Mouse (Mus musculus) left cerebral cortex, postnatal 4 days (tissue): Measurements from ENCODE around the gene Banf2. TPM values are rescaled to one million over a fixed set of nuclear protein-coding genes. Genes with fewer than 3 reads are reported as not detected.
A peak's percentile ranks its signal among the peaks of the same experiment; 100 is the strongest.

ENCODE experiments used
- DNase-seq: peaks from one replicate; pipeline ENCODE4 v3.0.0-alpha.2; 2022
- intact Hi-C: fragments of 180-260 bp; cut with DNase I; formaldehyde crosslinking; loops from one replicate; pipeline ENCODE4 v1.15.1; 2025
- total RNA-seq, 2 experiments: library from RNA; stranded (reverse); gene quantifications; 2 replicates each; pipeline ENCODE4 v1.2.3; 2021

Gene Banf2
- total RNA-seq, 2 experiments from 2014 or later, result not detected

DNA sequence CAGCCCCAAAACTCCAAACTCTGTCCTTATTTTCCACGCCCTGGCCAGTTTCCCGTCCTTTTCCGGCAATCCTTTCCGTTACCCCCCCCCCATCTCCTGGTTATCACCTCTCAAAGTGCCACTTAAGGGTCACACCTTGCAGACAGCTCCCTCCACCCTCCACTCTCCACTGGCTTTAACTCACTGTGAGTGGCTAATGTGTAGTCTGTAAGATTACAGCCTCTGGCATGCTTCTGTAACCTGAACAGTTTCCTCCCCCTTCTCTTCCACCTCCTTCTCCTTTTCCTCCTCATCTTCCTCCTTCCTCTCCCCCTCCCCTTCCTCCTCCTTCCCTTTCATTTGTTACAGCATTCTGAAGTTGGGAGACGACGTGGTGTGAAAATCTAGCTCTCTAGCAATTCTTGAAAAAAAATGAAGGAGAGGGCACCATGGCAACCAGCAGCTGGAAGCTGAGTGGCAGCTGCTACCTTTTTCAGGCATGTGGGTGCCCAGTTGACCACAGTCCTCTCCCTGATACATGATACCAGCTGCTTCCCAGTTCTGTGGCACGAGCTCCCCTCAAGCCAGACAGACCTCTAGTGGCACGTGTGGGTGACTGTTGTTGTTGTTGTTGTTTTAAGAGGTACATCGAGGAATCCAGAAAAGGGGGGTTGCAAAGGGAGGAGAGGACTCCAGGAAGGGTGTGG, 55.2 kb downstream of the Banf2 start:
- no peak for DNase-seq
- intact Hi-C loops, result no loop called here

DNA sequence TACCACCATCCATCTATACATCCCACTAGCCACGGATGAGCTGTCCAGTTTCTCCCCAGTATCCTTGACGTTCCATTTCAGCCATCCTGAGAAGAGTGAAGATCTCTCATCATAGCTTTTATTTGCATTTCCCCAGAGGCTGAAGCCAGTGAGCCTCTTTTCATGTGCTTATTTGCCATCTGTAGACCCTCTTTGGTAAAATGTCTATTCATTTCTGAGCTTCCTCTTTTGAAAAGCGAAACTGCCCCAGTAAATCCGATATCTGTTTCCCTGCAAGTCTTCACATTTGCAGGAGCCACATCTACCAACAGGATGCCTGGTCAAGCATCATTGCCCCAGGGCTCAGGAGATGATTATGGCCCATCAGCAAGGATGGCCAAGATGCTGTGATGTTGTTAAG, 59.9 kb downstream of the Banf2 start:
- DNase-seq, result no peak
- intact Hi-C loops, result no loop called here

DNA sequence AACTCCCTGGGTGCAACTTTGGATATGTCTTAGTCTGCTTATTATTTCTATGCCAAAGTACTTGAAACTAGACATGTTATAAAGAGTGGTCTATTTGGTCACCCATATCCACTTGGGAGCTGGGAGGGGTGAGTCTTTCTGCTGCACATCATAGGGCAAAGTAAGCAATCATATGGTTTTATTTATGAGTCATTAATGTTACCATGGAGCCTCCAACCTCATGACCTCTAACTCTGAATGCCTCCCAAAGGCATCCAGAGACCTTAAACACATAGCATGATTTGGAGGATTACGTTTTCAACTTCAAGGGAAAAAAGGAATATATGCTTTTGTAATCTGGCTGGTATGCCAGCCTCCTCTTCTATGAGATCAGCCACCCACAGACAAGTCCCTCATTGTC, 61.9 kb downstream of the Banf2 start:
- intact Hi-C loops, result no loop called here
- DNase-seq, result no peak

DNA sequence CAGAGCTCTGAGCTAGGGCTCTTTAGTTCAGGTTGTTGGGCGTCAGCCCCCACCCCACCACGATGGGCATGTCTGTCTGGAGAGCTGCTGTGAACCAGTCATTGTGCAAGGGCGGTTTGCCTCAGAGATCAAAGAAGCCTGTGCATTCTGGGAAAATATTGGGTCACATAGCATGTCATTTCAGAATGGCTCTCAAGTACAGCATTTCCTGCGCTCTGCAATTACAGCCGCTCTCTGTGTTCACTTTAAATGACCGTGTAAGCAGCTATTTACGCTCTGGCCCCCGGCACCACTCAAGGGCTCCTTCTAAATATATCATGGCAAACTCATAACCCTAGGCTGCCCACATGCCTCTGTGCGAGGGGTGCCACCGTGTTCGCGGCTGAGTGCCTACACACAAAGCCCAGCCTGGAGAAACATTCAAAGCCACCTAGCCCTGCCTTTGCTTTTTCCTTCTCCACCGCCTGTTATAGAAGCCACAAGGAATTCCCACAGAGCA, 68.7 kb downstream of the Banf2 start:
- DNase-seq, result no peak
- intact Hi-C loops, result no loop called here

DNA sequence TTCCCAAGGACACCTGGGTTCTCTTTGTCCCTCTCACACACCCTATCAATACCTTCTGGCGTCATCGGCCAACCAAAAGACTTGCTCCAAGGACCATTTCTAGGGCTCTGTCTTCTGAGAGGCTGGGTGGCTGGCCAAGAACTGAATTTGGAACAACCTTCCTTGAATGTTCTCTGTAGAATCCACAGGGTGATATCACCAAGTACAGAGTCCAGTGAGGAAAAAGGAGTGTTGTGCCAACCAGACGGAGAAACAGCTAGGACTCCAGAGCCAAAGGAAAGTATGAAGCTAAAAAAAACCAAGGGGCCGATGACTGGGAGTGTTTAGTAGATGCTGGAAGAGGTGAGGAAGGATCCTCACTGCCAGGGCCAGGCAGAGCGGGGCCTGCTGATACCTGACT, 74.5 kb downstream of the Banf2 start:
- no peak for DNase-seq
- intact Hi-C loops, result no loop called here

DNA sequence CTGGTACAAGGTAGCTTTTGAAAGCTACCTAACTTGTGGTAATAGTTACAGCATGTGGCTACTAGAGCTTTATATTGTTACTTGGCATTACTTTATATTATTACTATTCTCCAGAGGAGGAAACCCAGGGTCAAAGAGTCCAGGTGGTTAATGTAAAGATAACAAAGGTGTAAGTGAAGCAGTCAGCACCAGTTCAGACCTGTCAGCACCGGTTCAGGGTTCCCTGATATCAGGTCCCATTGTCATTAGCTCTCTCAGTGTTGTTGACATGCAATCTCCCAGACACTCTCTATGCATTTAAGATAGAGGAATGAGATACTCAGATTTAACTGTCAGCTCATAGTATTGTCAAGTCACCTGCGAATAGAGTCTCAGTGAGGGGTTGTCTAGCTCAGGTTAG, 75.0 kb downstream of the Banf2 start:
- intact Hi-C loops, result no loop called here
- DNase-seq, result no peak

DNA sequence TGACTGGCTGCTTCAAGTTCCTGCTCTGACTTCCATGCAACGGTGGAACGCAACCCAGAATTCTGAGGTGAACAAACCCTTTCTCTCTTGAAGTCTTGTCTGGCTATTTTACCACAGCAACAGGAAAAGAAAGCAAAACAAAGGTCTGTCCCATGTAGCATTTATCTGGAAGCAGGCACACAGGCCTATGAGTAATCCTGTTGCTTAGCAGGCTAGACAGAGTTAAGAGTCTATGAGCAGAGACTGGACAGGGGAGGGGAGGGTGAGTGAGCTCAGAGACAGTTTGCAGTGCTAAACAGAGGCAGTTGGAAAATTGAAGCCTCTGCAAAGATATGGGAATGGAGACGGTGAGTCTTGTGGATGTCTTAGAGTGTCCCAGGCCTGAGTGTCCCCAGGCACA, 75.5 kb downstream of the Banf2 start:
- intact Hi-C loops, result no loop called here
- DNase-seq, result no peak

DNA sequence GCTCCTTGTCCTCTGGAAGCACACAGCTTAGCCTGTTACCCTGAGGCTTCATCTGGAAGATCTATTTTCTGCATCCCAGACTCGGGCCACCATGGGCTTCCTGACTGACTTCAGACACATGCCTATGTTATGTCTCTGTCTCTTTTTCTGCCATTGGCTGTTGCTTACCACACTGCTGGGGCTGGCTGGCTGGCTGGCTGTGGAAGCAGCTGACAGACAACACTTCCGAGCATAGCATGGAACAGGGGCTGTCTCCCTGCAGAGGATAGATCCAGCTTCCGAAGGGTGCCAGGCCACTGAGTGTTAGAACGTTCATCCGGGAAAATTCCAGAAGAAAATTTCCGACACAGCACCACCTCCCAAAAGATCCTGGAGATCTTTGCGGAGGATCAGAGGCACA, 79.1 kb downstream of the Banf2 start:
- no peak for DNase-seq
- intact Hi-C loops, result no loop called here

DNA sequence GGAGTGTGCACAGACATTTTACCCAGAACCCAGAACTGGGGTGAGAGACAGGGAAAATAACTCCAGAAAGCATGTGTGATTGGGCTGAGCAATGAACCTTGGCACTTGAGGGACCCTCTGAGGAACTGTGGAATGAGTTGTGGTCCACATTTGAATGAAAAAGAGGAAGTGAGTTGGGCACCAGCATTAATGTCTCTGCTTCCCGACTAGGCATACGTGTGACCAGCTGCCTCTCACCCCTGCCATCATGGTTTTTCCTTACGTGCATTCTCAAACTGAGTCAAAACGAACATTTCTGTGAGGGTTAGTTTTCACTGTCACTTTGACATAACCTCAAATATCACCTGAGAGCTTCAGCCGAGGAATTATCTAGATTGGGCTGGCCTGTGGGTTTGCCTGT, 79.8 kb downstream of the Banf2 start:
- DNase-seq, result no peak
- intact Hi-C loops, result no loop called here

DNA sequence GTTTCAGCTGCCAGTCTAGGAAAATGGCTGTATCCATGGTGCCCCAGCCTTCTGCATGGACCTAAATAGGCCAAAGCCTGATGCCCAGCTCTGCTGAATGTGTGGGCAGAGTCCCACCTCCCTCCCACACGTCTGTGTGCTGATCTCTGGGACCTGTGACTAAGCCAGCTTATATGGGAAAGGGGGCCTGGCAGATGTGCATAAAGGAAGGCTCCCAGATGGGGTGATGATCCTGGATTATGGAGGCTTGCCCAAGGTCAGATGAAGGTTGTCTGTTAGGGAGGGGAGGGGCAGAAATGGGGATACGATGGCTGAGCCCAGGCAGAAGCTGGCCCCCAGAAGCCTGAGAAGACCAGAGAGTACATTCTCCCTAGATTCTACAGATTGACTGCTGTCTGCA, 85.2 kb downstream of the Banf2 start:
- intact Hi-C loops, result no loop called here
- DNase-seq, result no peak

DNA sequence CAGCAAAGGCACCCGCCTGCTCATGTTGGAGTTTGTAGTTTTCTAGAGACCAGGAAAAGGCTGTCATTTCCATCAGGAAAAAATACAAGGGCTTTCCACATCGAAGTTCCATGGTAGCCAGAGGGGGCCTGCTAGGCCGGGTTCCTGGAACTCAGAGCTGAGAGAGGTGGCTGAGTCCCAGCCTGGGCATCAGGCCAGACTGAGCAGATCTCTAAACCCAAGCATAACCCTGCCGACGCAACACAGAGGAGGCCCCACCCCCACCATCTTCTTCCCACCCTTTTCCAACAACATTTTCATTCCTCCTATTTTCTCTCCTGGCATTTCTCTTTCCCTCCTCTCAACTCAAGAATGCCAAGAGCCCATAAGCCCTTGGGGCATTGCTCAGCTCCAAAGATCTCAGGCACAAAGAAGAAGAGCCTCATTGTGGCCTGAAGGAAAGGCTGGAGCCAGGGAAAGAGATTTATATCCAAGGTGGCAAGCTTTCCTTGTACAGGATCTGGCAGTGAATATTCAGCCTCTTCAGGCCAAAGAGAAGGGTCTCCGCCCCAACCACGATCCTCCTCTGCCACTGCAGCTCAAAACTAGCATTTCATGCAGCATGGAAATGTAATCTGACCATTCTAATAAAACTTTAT, 87.4 kb downstream of the Banf2 start:
- peak; percentile 43 for DNase-seq
- intact Hi-C loops, result no loop called here

DNA sequence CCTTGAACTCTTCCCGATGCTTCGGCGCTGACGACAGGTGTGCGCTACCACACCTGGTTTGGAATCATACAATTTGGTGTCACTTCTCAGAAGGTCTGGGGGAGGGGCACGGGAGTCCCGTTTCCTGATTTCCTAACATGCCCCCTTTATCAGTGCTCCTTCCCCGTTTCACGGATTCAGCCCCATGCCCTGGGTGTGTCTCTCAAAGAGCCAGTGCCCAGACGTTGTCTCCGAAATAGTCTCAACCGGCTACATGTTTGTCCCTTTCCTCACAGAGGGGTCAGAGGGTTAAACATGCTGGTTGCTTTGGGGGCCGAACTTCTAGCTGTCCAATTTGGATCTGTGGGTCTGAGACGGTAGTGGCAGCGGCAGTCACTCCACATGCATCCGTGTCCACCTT, 89.2 kb downstream of the Banf2 start:
- intact Hi-C loops, result no loop called here
- DNase-seq, result no peak

Other genes with a start within 250 kb of the Banf2 start
- gene Bfsp1, start 169.9 kb upstream of the Banf2 start, total RNA-seq, result 1 to 10 TPM; 5.8 to 6.0 TPM
- gene Dstn, start 117.7 kb upstream of the Banf2 start, total RNA-seq, result 100 to 1,000 TPM; 275 to 292 TPM
- gene Rrbp1, start 21.8 kb upstream of the Banf2 start, total RNA-seq, result 10 to 100 TPM; 82.5 to 83.9 TPM
- gene Mgme1, start 237.6 kb downstream of the Banf2 start, total RNA-seq, result 1 to 10 TPM; 3.9 to 4.8 TPM
- gene Snx5, start 237.8 kb downstream of the Banf2 start, total RNA-seq, result 10 to 100 TPM; 60.5 to 65.0 TPM